Mouse (Mus musculus): Measurements from ENCODE around the gene Mark3. TPM values are rescaled to one million over a fixed set of nuclear protein-coding genes. Genes with fewer than 3 reads are reported as not detected.
A peak's percentile ranks its signal among the peaks of the same experiment; 100 is the strongest.

The Mark3 gene
- total RNA-seq, 2 experiments from 2014 or later: 108 to 110 TPM

DNA sequence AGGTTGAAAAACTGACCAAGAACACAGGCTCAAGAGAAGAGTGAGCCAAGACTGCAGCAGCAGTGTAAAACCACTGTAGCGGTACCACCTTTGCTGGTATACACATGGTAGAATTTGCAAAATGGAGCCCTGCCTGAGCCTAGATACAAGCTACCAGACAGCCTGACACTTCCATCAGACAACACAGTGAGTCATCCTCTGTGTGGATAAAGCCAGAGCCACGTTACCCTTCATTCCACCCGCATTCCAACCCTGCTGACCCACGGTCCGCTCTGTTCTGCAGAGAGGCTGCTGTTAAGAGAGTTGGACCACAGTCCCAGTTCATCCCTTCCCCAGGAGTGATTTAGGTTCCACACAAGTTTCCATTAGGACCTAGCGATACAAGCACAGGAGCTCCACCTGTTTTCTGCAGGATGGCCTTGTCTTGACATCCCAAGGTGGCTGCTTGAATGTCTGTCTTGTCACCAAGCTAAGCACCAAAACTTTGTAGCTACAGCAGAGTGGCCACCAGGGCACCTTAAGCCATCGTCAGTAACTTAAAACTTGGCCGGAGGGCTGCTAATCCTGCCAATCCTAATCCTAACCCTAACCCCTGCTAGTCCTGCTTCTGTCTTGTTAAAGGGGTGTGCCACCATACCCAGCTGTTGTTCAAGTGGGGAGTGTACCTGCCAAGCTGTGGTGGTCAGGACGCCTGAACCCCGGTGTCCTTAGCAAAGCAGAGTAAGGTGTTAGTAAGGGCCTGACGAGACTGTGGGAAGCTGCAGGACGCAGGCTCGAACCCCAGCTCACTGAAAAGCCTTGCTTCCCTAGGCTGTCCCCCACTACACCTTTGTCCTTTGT, 90.9 kb downstream of the Mark3 start:
- DNase-seq (ENCODE audit: low spot score in 2 of 2): no peak
- TF ChIP-seq CTCF (conservative IDR thresholded peaks at IDR 0.05): no peak
- H3K27ac ChIP-seq: peak overlapping the region; percentile 99

GRCm38 (mm10) chr12:111666380-111666779, 92.1 kb downstream of the Mark3 start:
- Histone ChIP-seq H3K27ac (peak overlapping the region; percentile 99; the same call in 1 of the 2 replicates), H3K4me3 (no peak overlapping the region)
- no peak for TF ChIP-seq CTCF (conservative IDR thresholded peaks at IDR 0.05)
- DNase-seq (ENCODE audit: low spot score in 2 of 2): no peak

More for the DNA sequence above, 90.9 kb downstream of the Mark3 start:
- H3K4me3 ChIP-seq: no peak overlapping the region

DNA sequence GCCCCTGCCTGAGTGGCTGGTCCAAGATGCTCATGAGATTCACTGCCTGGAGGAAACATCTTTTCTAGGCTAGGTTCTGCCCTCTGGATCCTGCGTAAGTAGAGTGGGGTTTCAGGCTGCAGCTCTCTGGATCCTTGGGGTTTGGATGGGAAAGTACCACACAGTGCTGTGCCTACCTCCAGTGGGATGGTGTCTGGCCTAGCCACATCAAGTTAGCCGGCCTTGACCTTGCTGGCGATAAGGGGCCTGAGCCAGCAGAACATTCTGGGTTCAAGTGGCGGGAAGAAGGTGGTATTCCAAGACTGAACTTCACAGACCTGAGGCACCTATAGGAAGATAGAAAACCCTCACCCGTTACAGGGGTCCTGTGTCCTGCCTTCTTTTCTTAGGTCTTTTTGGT, 93.1 kb downstream of the Mark3 start:
- TF ChIP-seq CTCF (conservative IDR thresholded peaks at IDR 0.05): no peak

DNA sequence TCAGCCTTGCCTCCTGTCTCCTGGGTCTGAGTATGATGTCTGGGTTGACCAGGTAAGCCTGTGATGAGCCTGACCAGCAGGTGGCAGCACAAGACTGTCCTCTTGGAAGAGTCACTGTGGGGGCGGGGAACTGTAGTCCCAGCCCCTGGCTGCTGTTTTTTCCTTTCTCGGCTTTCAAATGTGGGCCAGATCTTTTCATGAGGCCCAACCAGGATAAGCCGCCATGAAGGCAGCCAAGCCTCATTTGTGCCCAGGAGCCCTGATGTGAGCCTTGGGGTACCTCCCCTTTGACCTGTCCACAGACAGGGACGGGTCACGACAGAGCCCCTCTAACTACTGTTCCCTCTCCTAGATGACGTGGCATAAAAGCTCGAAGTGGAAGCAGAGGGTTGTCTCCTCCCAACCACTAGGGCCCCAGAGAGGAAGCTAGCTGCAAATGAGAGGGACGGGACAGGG, 94.2 kb downstream of the Mark3 start:
- peak overlapping the region; percentile 99 for H3K27ac ChIP-seq
- peak overlapping the region; percentile 100 for H3K4me3 ChIP-seq
- peak; percentile 92 to 97 for DNase-seq (ENCODE audit: low spot score in 2 of 2)
- peak; percentile 95 for TF ChIP-seq CTCF (conservative IDR thresholded peaks at IDR 0.05)

More for the DNA sequence above, 93.1 kb downstream of the Mark3 start:
- Histone ChIP-seq H3K4me3 (no peak overlapping the region), H3K27ac (peak overlapping the region; percentile 99; the same call in 1 of the 2 replicates)
- DNase-seq (ENCODE audit: low spot score in 2 of 2): no peak

GRCm38 (mm10) chr12:111669000-111669788, 94.9 kb downstream of the Mark3 start:
- Histone ChIP-seq H3K27ac (peak overlapping the region; percentile 99), H3K4me3 (peak overlapping the region; percentile 100)
- no peak; the same call in 1 of the 2 replicates for TF ChIP-seq CTCF (conservative IDR thresholded peaks at IDR 0.05)
- DNase-seq (ENCODE audit: low spot score in 2 of 2): no peak

DNA sequence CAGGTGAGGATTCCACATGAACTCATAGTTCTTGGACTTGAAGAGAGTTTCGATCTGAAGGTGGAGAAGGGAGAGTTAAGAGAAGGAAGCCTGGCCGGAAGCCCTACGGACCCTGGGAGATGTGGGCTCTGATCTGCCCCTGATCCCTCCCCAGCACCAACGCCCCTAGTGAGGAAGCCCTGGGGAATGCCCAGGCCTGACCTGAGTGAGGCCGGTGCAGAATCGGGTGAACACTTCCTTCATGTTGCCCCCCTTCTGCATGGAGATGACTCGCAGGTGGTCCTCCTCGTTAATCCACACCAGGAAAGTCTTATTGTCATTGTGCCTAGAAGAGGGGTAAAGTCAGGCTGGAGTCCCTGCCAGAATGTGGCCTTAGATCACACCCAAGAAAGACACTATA, 95.6 kb downstream of the Mark3 start:
- H3K27ac ChIP-seq: peak overlapping the region; percentile 99
- peak overlapping the region; percentile 100 for H3K4me3 ChIP-seq
- DNase-seq (ENCODE audit: low spot score in 2 of 2): no peak
- TF ChIP-seq CTCF (conservative IDR thresholded peaks at IDR 0.05): no peak

GRCm38 (mm10) chr12:111670371-111670971, 96.1 kb downstream of the Mark3 start:
- TF ChIP-seq CTCF (conservative IDR thresholded peaks at IDR 0.05): no peak
- peak overlapping the region; percentile 99 for H3K27ac ChIP-seq
- peak overlapping the region; percentile 100 for H3K4me3 ChIP-seq
- no peak for DNase-seq (ENCODE audit: low spot score in 2 of 2)

- no peak for DNase-seq (ENCODE audit: low spot score in 2 of 2)
- Histone ChIP-seq H3K4me3 (peak overlapping the region; percentile 100), H3K27ac (peak overlapping the region; percentile 99)
- no peak for TF ChIP-seq CTCF (conservative IDR thresholded peaks at IDR 0.05)
Observed at GRCm38 (mm10) chr12:111670976-111671375, 96.7 kb downstream of the Mark3 start.

GRCm38 (mm10) chr12:111671431-111671902, 97.1 kb downstream of the Mark3 start:
- DNase-seq (ENCODE audit: low spot score in 2 of 2): peak; percentile 81
- peak overlapping the region; percentile 99 for H3K27ac ChIP-seq
- peak overlapping the region; percentile 100 for H3K4me3 ChIP-seq
- no peak for TF ChIP-seq CTCF (conservative IDR thresholded peaks at IDR 0.05)

GRCm38 (mm10) chr12:111672176-111672575, 97.9 kb downstream of the Mark3 start, which contains the start of gene Ckb:
Gene Ckb, minus strand, starts transcription at chr12:111672338.
- DNase-seq (ENCODE audit: low spot score in 2 of 2): peak; percentile 90 to 93
- TF ChIP-seq CTCF (conservative IDR thresholded peaks at IDR 0.05): peak; percentile 20; the same call in 1 of the 2 replicates
- Histone ChIP-seq H3K4me3 (peak within 1 kb of the TSS; percentile 100), H3K27ac (peak within 1 kb of the TSS; percentile 99)

GRCm38 (mm10) chr12:111672581-111672980, 98.3 kb downstream of the Mark3 start:
- Histone ChIP-seq H3K4me3 (peak overlapping the region; percentile 100), H3K27ac (peak overlapping the region; percentile 99)
- TF ChIP-seq CTCF (conservative IDR thresholded peaks at IDR 0.05): no peak
- DNase-seq (ENCODE audit: low spot score in 2 of 2): no peak

GRCm38 (mm10) chr12:111674850-111675486, 100.6 kb downstream of the Mark3 start:
- H3K27ac ChIP-seq: 0 out of 2 replicates have a peak overlapping the region, but pooled peaks have one; percentile 0
- no peak for DNase-seq (ENCODE audit: low spot score in 2 of 2)
- H3K4me3 ChIP-seq: no peak overlapping the region
- TF ChIP-seq CTCF (conservative IDR thresholded peaks at IDR 0.05): no peak; the same call in 1 of the 2 replicates
